Mouse (Mus musculus) liver, embryonic 16.5 days (tissue): ENCODE results near the gene Cgnl1. TPM values are rescaled to one million over a fixed set of nuclear protein-coding genes. Genes with fewer than 3 reads are reported as not detected.

Source experiments
- ATAC-seq: fragments of 200-750 bp; cut with Nextera tagmentation; 2 replicates; pipeline ENCODE4 v1.8.0; 2017; ENCODE audit warnings: low read depth, mild to moderate bottlenecking, moderate number of reproducible peaks, moderate library complexity
- H3K27ac ChIP-seq: fragments of 300-500 bp; sonication (generic); 2 replicates; pipeline ENCODE4 v1.5.1; 2014; ENCODE audit warnings: mild to moderate bottlenecking, low read length
- H3K27me3 ChIP-seq: fragments of 300-500 bp; sonication (generic); 2 replicates; pipeline ENCODE4 v1.6.1; 2014; ENCODE audit warnings: low read depth, low read length, mixed read lengths; ENCODE audit not compliant: control insufficient read depth, insufficient read depth
- H3K36me3 ChIP-seq: fragments of 300-500 bp; sonication (generic); 2 replicates; pipeline ENCODE4 v1.6.1; 2014; ENCODE audit warnings: mild to moderate bottlenecking; ENCODE audit not compliant: control insufficient read depth, insufficient read depth
- H3K4me1 ChIP-seq: fragments of 300-500 bp; sonication (generic); 2 replicates; pipeline ENCODE4 v1.6.1; 2014; ENCODE audit warnings: low read depth, low read length, mixed read lengths; ENCODE audit not compliant: control insufficient read depth
- H3K4me2 ChIP-seq: fragments of 300-500 bp; sonication (generic); 2 replicates; pipeline ENCODE4 v1.6.1; 2014; ENCODE audit warnings: low read depth, low read length, mixed read lengths
- H3K4me3 ChIP-seq: fragments of 300-500 bp; sonication (generic); 2 replicates; pipeline ENCODE4 v1.5.1; 2014; ENCODE audit warnings: low read depth, mild to moderate bottlenecking, low read length
- H3K9ac ChIP-seq: fragments of 300-500 bp; sonication (generic); 2 replicates; pipeline ENCODE4 v1.6.1; 2014; ENCODE audit warnings: low read depth, low read length
- H3K9me3 ChIP-seq: fragments of 300-500 bp; sonication (generic); replicated peaks from 2 replicates; pipeline ENCODE4 v1.6.1; 2016; ENCODE audit warnings: low read length; ENCODE audit not compliant: control insufficient read depth
- WGBS: fragments of 180-500 bp; shearing (Covaris S2); extraction: QIAGEN DNeasy Blood & Tissue Kit; methylation state at CpG from one replicate; pipeline ENCODE4 v1.1.7; 2014; ENCODE audit not compliant: insufficient replicate concordance; 5-methylcytosine and 5-hydroxymethylcytosine counted together
- polyA plus RNA-seq: library from polyadenylated mRNA; unstranded; fragments of >200 nt; fragmentation: Nextera tagmentation; extraction: Ambion mirVana; gene quantifications from 2 replicates; pipeline ENCODE4 v1.2.1, GENCODE M21; 2015

The Cgnl1 gene
- polyA plus RNA-seq, 1 experiment from 2014 or later, result 2.6 TPM

GRCm38 (mm10) chr9:71695133-71695532 lies 76.3 kb downstream of the Cgnl1 start:
- Histone ChIP-seq H3K27ac (no peak overlapping the region), H3K36me3 (no peaks in the 10 kb centered on the region), H3K4me2 (no peak overlapping the region), H3K4me3 (no peak overlapping the region), H3K4me1 (peaks cover under 1% of the 10 kb centered on the region; the same call in 1 of the 2 replicates), H3K9ac (no peak overlapping the region), H3K9me3 (no peaks in the 10 kb centered on the region), H3K27me3 (no peaks in the 10 kb centered on the region)
- 29% methylated on average over 3 of the region's 3 CpGs for WGBS
- ATAC-seq, result no peak

DNA sequence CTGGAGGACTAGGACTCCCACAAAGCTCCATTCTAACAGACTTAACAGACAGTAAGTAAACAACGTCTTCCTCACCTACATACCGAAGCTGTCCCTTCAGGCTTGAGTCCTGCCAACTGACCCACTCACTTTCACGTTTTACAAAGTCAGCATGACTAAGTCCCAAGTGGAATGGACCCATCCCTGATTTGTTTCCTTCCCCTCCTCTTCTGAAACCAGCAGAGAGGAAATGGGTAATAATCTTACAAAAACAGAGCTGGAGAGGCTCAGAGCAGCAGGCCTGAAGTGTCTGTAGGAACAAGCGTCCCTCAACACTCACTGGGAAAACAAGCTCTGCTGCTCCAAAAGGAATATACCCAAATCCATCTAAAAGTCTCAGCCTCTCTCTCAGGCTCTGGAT lies 77.2 kb downstream of the Cgnl1 start:
- peaks cover 5% of the 10 kb centered on the region; the same call in 1 of the 2 replicates for H3K4me1 ChIP-seq
- H3K27me3 ChIP-seq, result no peaks in the 10 kb centered on the region
- H3K9ac ChIP-seq, result no peak overlapping the region
- no peak for ATAC-seq
- no peak overlapping the region for H3K4me2 ChIP-seq
- no peaks in the 10 kb centered on the region for H3K9me3 ChIP-seq
- no peak overlapping the region for H3K4me3 ChIP-seq
- H3K27ac ChIP-seq, result no peak overlapping the region
- 10% methylated on average over 4 of the region's 4 CpGs for WGBS
- H3K36me3 ChIP-seq, result no peaks in the 10 kb centered on the region

DNA sequence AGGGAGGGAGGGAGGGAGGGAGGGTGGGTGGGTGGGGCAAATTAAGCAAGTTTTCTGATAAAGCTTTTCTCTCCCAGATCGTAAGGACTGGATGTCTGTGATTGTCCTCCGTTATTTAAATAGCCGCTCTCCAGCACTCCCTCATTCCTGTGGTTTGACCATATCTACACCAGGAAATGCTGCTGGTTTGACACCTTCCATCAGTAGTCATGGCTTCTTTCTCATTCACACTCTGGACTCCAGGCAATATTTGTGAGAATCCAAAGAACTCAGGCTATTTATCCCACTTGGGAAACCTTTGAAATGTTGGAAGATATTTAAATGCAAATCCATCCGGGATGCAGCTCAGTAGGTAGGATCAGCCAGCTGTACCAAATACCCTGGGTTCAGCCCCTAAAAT lies 77.6 kb downstream of the Cgnl1 start:
- no peak for ATAC-seq
- Histone ChIP-seq H3K27ac (no peak overlapping the region), H3K9me3 (no peaks in the 10 kb centered on the region), H3K4me2 (no peak overlapping the region), H3K27me3 (no peaks in the 10 kb centered on the region), H3K9ac (no peak overlapping the region), H3K36me3 (no peaks in the 10 kb centered on the region), H3K4me3 (no peak overlapping the region), H3K4me1 (peaks cover 5% of the 10 kb centered on the region; the same call in 1 of the 2 replicates)
- WGBS, result 25% methylated on average over 4 of the region's 4 CpGs

- WGBS, result 73% methylated on average over 7 of the region's 7 CpGs
Observed at GRCm38 (mm10) chr9:71692165-71692564, 79.2 kb downstream of the Cgnl1 start.

GRCm38 (mm10) chr9:71689369-71690073 lies 81.9 kb downstream of the Cgnl1 start:
- ATAC-seq, result peak; percentile 84
- H3K9ac ChIP-seq, result no peak overlapping the region
- H3K4me3 ChIP-seq, result no peak overlapping the region
- peak overlapping the region; percentile 74 for H3K27ac ChIP-seq
- H3K4me2 ChIP-seq, result no peak overlapping the region
- H3K4me1 ChIP-seq, result peaks cover 5% of the 10 kb centered on the region; the same call in 1 of the 2 replicates
- H3K36me3 ChIP-seq, result no peaks in the 10 kb centered on the region
- no peaks in the 10 kb centered on the region for H3K27me3 ChIP-seq
- 22% methylated on average over 2 of the region's 2 CpGs for WGBS
- no peaks in the 10 kb centered on the region for H3K9me3 ChIP-seq

More at GRCm38 (mm10) chr9:71692165-71692564, 79.2 kb downstream of the Cgnl1 start:
- no peak for ATAC-seq
- Histone ChIP-seq H3K36me3 (no peaks in the 10 kb centered on the region), H3K9ac (no peak overlapping the region), H3K4me2 (no peak overlapping the region), H3K9me3 (no peaks in the 10 kb centered on the region), H3K4me1 (peaks cover 5% of the 10 kb centered on the region; the same call in 1 of the 2 replicates), H3K27me3 (no peaks in the 10 kb centered on the region), H3K4me3 (no peak overlapping the region), H3K27ac (no peak overlapping the region)

- H3K36me3 ChIP-seq, result no peaks in the 10 kb centered on the region
- no peak overlapping the region for H3K9ac ChIP-seq
- no peaks in the 10 kb centered on the region for H3K9me3 ChIP-seq
- ATAC-seq, result no peak
- H3K27ac ChIP-seq, result no peak overlapping the region
- no peak overlapping the region for H3K4me3 ChIP-seq
- no peak overlapping the region for H3K4me2 ChIP-seq
- H3K4me1 ChIP-seq, result peaks cover 5% of the 10 kb centered on the region; the same call in 1 of the 2 replicates
- WGBS, result 58% methylated on average over 8 of the region's 8 CpGs
- H3K27me3 ChIP-seq, result no peaks in the 10 kb centered on the region
Observed at GRCm38 (mm10) chr9:71686463-71686862, 84.9 kb downstream of the Cgnl1 start.

DNA sequence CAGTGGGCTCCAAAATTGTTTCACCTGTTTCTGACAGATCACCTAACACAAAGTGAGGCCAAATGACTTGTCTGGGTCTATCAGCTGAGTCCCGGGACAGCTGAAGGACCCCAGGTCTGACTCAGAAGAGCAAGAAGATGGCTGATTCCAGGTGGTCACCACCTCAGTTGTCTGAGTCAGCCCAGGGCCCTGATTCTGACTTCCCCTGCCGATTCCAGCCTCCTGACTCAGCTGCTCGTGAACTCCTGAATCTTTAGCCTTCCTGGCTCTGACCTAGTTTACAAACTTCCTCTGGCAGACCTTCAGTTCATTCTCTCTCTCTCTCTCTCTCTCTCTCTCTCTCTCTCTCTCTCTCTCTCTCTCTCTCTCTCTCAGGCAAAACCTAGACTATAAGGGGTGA lies 86.6 kb downstream of the Cgnl1 start:
- H3K27me3 ChIP-seq, result no peaks in the 10 kb centered on the region
- H3K9ac ChIP-seq, result no peak overlapping the region
- no peaks in the 10 kb centered on the region for H3K36me3 ChIP-seq
- H3K4me1 ChIP-seq, result peaks cover under 1% of the 10 kb centered on the region; the same call in 1 of the 2 replicates
- no peak overlapping the region for H3K27ac ChIP-seq
- ATAC-seq, result no peak
- WGBS, result 31% methylated on average over 3 of the region's 3 CpGs
- H3K4me3 ChIP-seq, result no peak overlapping the region
- no peaks in the 10 kb centered on the region for H3K9me3 ChIP-seq
- no peak overlapping the region for H3K4me2 ChIP-seq

GRCm38 (mm10) chr9:71680381-71680780 lies 91.0 kb downstream of the Cgnl1 start:
- H3K4me2 ChIP-seq, result no peak overlapping the region
- ATAC-seq, result no peak
- H3K36me3 ChIP-seq, result no peaks in the 10 kb centered on the region
- H3K27me3 ChIP-seq, result no peaks in the 10 kb centered on the region
- H3K9me3 ChIP-seq, result no peaks in the 10 kb centered on the region
- WGBS, result 75% methylated on average over 9 of the region's 9 CpGs
- no peak overlapping the region for H3K4me3 ChIP-seq
- no peak overlapping the region for H3K9ac ChIP-seq
- peaks cover 14% of the 10 kb centered on the region for H3K4me1 ChIP-seq
- no peak overlapping the region for H3K27ac ChIP-seq

GRCm38 (mm10) chr9:71679103-71679815 lies 92.1 kb downstream of the Cgnl1 start:
- Histone ChIP-seq H3K9me3 (no peaks in the 10 kb centered on the region), H3K9ac (no peak overlapping the region), H3K4me2 (no peak overlapping the region), H3K4me3 (no peak overlapping the region), H3K27me3 (no peaks in the 10 kb centered on the region), H3K36me3 (no peaks in the 10 kb centered on the region), H3K4me1 (peaks cover 14% of the 10 kb centered on the region), H3K27ac (no peak overlapping the region)
- WGBS, result 54% methylated on average over 11 of the region's 11 CpGs
- ATAC-seq, result no peak
